Mouse (Mus musculus): ENCODE results near the gene Cdk18.

- TF ChIP-seq CHD2 (IDR thresholded peaks at IDR 0.05; ENCODE audit: low read depth, low read length) (no peak), ZC3H11A (IDR thresholded peaks at IDR 0.05; ENCODE audit: borderline replicate concordance, low read depth, low read length) (no peak), HCFC1 (IDR thresholded peaks at IDR 0.05; ENCODE audit: borderline replicate concordance, insufficient read depth, low read length) (no peak)
These were observed 54.1 kb downstream of the Cdk18 start for GRCm38 (mm10) chr1:132085181-132086049.
